Mouse (Mus musculus): ENCODE data around the gene Emilin2.

Gene Emilin2

DNA sequence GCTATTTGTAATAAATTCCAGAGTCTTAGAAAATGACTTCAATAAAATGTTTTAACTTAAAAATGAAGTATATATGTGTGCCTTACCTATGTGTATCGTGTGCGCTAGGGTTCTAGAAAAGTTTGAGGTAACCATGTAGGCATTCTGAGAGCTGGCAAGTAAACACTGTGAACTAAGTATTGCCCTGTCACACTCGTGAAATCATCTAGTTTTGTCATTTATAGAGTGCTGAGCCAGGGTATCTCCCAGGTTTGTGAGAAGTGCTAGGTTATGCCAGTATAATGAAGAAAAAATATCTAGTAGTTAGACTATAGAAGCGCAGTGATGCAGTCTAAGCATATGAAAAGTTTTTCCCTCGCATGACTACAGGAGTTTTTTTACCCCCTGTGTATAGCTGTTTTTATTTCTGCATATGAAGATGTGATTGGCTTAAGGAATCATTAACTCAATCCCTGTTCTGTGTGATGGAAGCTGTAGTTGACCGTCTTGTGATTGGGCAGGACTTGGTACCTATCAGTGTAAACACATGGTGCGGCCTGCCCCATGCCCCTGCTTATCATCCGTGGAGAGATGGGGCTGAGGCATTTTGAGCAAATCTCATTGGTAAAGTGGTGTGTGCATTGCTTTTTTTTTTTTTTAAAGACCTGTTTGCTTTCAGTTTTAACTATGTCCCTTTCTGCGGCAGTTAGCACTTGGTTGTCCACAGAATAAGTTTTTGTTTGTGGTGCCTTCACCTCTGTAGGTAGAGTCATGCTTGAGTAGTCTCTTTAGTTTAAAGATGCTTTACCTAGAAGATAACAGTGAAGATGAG lies 107.6 kb downstream of the Emilin2 start:
- no peak for DNase-seq (ENCODE audit: low read depth)

Data from 416B (cell line).